Mouse (Mus musculus) heart, embryonic 11.5 days (tissue): ENCODE measurements at regions not wholly inside any gene's neighbourhood (a gene's known extent, or its start where the extent isn't known, plus 50 kb on each side); places are given as distances from the start of the nearest gene placed in this dataset.
A peak's percentile ranks its signal among the peaks of the same experiment; 100 is the strongest.

Experiments
- ATAC-seq: fragments of 200-750 bp; cut with Nextera tagmentation; replicated peaks from 2 replicates; pipeline ENCODE4 v1.8.0; 2017; ENCODE audit warnings: moderate library complexity; ENCODE audit not compliant: insufficient number of reproducible peaks, low FRiP score, low TSS enrichment
- H3K27ac ChIP-seq: fragments of 300-500 bp; sonication (generic); 2 replicates; pipeline ENCODE4 v1.5.1; 2014; ENCODE audit warnings: mild to moderate bottlenecking, low read depth, low read length
- H3K27me3 ChIP-seq: fragments of 300-500 bp; sonication (generic); 2 replicates; pipeline ENCODE4 v1.6.1; 2014; ENCODE audit warnings: mild to moderate bottlenecking, low read length, mixed read lengths; ENCODE audit not compliant: control insufficient read depth, insufficient read depth
- H3K36me3 ChIP-seq: fragments of 300-500 bp; sonication (generic); 2 replicates; pipeline ENCODE4 v1.6.1; 2014; ENCODE audit warnings: mild to moderate bottlenecking, low read length, moderate library complexity, mixed read lengths; ENCODE audit not compliant: control insufficient read depth, insufficient read depth
- H3K4me1 ChIP-seq: fragments of 300-500 bp; sonication (generic); 2 replicates; pipeline ENCODE4 v1.6.1; 2014; ENCODE audit warnings: low read length; ENCODE audit not compliant: control insufficient read depth, insufficient read depth
- H3K4me2 ChIP-seq: fragments of 300-500 bp; sonication (generic); 2 replicates; pipeline ENCODE4 v1.6.1; 2014; ENCODE audit warnings: mild to moderate bottlenecking, moderate library complexity
- H3K4me3 ChIP-seq: fragments of 300-500 bp; sonication (generic); 2 replicates; pipeline ENCODE4 v1.5.1; 2014; ENCODE audit warnings: low read depth, low read length
- H3K9ac ChIP-seq: fragments of 300-500 bp; sonication (generic); 2 replicates; pipeline ENCODE4 v1.6.1; 2014; ENCODE audit warnings: mild to moderate bottlenecking, low read depth, low read length, moderate library complexity
- H3K9me3 ChIP-seq: fragments of 300-500 bp; sonication (generic); replicated peaks from 2 replicates; pipeline ENCODE4 v1.6.1; 2016; ENCODE audit warnings: low read length; ENCODE audit not compliant: control insufficient read depth
- WGBS: fragments of 180-500 bp; shearing (Covaris S2); extraction: QIAGEN DNeasy Blood & Tissue Kit; methylation state at CpG from one replicate; pipeline ENCODE4 v1.1.7; 2014; ENCODE audit not compliant: insufficient replicate concordance; 5-methylcytosine and 5-hydroxymethylcytosine counted together

DNA sequence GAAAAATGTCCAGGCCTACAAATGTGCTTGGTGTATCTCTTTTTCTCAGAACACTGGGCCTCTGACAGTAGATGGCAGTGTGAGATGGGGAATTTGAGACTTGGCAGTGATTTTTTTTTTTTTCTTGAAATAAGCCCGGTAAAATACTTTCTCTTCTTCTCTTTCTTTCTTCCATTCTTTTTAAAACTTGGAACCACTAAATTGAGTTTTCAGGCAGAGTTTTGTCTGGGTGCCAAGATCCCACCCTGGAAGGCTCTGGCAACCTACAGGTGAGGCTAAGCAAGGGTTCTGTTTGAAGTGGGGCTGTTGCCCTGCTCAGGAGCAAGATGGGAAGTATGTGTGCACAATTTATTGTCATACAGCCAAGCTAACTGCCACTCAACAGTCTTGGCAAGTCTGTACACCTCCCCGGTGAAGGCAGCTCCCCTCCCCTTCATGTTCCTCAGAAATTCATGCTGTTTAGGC is 223.1 kb upstream of the Slc35b3 start:
- Histone ChIP-seq H3K4me2 (peak overlapping the region; percentile 24), H3K9me3 (no peaks in the 10 kb centered on the region), H3K9ac (no peak overlapping the region), H3K27ac (no peak overlapping the region), H3K4me3 (no peak overlapping the region), H3K27me3 (no peaks in the 10 kb centered on the region), H3K36me3 (no peaks in the 10 kb centered on the region), H3K4me1 (no peaks in the 10 kb centered on the region)
- 43% methylated on average over 2 of the region's 2 CpGs for WGBS
- ATAC-seq = no peak

DNA sequence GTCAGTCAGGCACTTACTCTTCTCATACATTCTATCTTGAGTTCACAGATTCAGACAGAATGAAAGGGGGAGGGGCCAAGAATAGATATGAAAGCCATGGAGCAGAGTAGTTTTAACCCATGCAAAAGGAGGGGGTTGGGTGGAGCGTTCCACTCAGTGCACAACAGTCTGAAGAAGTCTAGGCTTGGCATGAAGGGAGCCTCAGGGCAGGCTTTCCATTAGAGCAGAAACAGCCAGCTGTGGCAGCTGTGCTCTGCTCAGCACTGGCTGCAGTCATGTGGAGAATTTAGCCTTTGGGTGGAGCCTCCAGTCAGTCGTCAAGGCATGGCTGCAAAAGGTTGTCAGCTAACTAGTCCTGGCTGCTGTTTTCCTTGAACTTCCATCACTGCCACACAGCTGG is 201.3 kb upstream of the Slc35b3 start:
- no peak for ATAC-seq
- no peak overlapping the region for H3K9ac ChIP-seq
- 57% methylated on average over 2 of the region's 2 CpGs for WGBS
- H3K27me3 ChIP-seq = no peaks in the 10 kb centered on the region
- H3K4me1 ChIP-seq = no peaks in the 10 kb centered on the region
- H3K9me3 ChIP-seq = no peaks in the 10 kb centered on the region
- H3K36me3 ChIP-seq = no peaks in the 10 kb centered on the region
- no peak overlapping the region for H3K4me3 ChIP-seq
- no peak overlapping the region for H3K4me2 ChIP-seq
- H3K27ac ChIP-seq = no peak overlapping the region

DNA sequence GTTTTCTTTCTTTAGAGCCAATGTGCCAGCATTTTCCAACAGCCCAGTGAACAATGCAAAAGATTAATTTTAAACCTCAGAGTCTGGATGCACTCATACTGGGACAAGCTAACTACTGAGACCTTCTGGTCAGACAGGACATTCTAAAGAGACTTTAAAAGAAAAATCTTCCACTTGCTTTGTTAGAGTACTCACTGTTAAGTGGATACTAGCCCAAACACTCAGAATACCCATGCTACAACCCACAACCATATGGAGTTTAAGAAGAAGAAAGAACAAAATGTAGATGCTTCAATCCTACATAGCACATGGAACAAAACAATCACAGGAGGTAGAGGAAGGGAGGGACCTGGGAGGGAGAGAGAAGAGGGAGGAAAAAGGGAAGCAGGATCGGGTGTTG is 167.3 kb upstream of the Slc35b3 start:
- H3K4me1 ChIP-seq = no peaks in the 10 kb centered on the region
- H3K27me3 ChIP-seq = no peaks in the 10 kb centered on the region
- no peaks in the 10 kb centered on the region for H3K9me3 ChIP-seq
- H3K4me3 ChIP-seq = no peak overlapping the region
- 55% methylated on average over 1 of the region's 1 CpGs for WGBS
- no peak for ATAC-seq
- H3K4me2 ChIP-seq = no peak overlapping the region
- no peaks in the 10 kb centered on the region for H3K36me3 ChIP-seq
- H3K27ac ChIP-seq = no peak overlapping the region
- no peak overlapping the region for H3K9ac ChIP-seq

DNA sequence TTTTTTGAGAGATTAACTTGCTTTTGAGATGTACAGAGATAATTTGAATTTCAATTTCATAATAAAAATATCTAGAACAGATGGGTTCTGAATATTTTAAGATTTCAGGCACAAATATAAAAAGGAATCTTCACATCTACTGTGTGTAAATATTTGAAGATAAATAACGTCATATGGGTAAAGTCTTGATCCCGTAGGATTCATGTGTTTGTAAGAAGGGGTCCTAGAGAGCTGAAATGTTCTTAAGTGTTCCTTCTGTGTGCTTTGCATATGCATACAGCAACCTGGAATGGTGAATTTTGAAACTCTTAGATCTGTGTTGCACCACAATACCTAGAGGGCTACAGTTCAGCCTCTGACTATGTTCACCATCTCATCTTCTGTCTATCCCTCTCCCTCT is 131.4 kb upstream of the Slc35b3 start:
- 85% methylated on average over 2 of the region's 2 CpGs for WGBS
- no peak for ATAC-seq
- Histone ChIP-seq H3K27me3 (no peaks in the 10 kb centered on the region), H3K9ac (no peak overlapping the region), H3K4me1 (no peaks in the 10 kb centered on the region), H3K4me2 (no peak overlapping the region), H3K27ac (no peak overlapping the region), H3K9me3 (no peaks in the 10 kb centered on the region), H3K36me3 (no peaks in the 10 kb centered on the region), H3K4me3 (no peak overlapping the region)

DNA sequence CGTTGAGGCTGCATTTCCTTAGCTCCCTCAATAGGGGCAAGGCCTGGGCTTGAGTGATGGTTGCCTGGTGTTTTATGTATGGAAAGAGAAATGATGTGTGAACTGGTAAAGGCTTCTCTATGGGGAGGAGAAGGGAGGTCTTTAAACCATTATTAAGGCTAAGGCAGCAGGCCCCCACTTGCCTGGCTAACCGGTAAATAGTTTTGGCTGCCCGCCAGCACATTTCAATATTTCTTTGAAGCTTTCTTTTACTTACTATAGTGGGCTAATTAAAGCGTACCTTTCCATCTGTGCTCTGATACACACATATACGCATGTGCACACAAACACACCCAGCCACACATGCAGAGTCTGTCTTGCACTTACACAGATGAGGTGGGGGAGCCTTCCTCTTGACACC is 123.9 kb upstream of the Slc35b3 start:
- WGBS = 81% methylated on average over 5 of the region's 5 CpGs
- no peaks in the 10 kb centered on the region for H3K4me1 ChIP-seq

GRCm38 (mm10) chr13:39074211-39074610 is 113.5 kb upstream of the Slc35b3 start:
- no peak overlapping the region for H3K4me3 ChIP-seq
- WGBS = 78% methylated on average over 2 of the region's 2 CpGs
- no peak overlapping the region for H3K9ac ChIP-seq
- H3K27ac ChIP-seq = no peak overlapping the region
- no peaks in the 10 kb centered on the region for H3K36me3 ChIP-seq
- no peak for ATAC-seq
- H3K4me2 ChIP-seq = no peak overlapping the region
- H3K27me3 ChIP-seq = no peaks in the 10 kb centered on the region
- no peaks in the 10 kb centered on the region for H3K4me1 ChIP-seq
- H3K9me3 ChIP-seq = no peaks in the 10 kb centered on the region

More for the DNA sequence above, 123.9 kb upstream of the Slc35b3 start:
- no peaks in the 10 kb centered on the region for H3K36me3 ChIP-seq
- no peaks in the 10 kb centered on the region for H3K27me3 ChIP-seq
- H3K4me3 ChIP-seq = no peak overlapping the region
- H3K9me3 ChIP-seq = no peaks in the 10 kb centered on the region
- no peak overlapping the region for H3K9ac ChIP-seq
- no peak for ATAC-seq
- H3K4me2 ChIP-seq = no peak overlapping the region
- no peak overlapping the region for H3K27ac ChIP-seq

GRCm38 (mm10) chr13:39032263-39032662 is 71.6 kb upstream of the Slc35b3 start:
- Histone ChIP-seq H3K27me3 (no peaks in the 10 kb centered on the region), H3K4me1 (no peaks in the 10 kb centered on the region), H3K9me3 (no peaks in the 10 kb centered on the region), H3K27ac (no peak overlapping the region), H3K4me2 (no peak overlapping the region), H3K9ac (no peak overlapping the region), H3K4me3 (no peak overlapping the region), H3K36me3 (no peaks in the 10 kb centered on the region)
- 78% methylated on average over 3 of the region's 3 CpGs for WGBS
- ATAC-seq = no peak

- no peak overlapping the region for H3K27ac ChIP-seq
- no peaks in the 10 kb centered on the region for H3K9me3 ChIP-seq
- no peak overlapping the region for H3K9ac ChIP-seq
- H3K4me3 ChIP-seq = no peak overlapping the region
- no peaks in the 10 kb centered on the region for H3K27me3 ChIP-seq
- H3K36me3 ChIP-seq = no peaks in the 10 kb centered on the region
- H3K4me1 ChIP-seq = no peaks in the 10 kb centered on the region
- H3K4me2 ChIP-seq = no peak overlapping the region
- WGBS = 55% methylated on average over 13 of the region's 13 CpGs
- no peak for ATAC-seq
These were observed 59.5 kb upstream of the Slc35b3 start for GRCm38 (mm10) chr13:39020168-39020567.

DNA sequence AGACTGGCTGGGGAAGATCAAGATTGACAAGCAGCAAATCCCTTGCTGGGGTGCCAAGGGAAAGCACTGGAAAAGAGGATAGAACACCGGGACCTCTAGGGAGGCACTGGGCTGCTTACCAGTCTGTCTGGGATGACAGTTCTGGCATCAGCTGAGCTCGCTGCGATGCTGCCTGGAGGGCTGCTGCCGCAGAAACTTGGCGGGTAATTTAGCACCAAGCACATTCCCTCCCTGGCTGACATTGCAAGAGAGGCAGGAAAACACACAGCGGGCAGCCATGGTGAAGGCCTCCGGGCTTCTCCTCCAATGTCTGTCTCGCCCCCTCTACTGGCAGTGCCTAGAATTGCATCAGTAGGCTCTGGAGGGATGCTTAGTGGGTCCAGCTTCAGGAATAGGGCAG is 51.0 kb upstream of the Slc35b3 start:
- Histone ChIP-seq H3K4me1 (peaks cover 3% of the 10 kb centered on the region; the same call in 1 of the 2 replicates), H3K9ac (peak overlapping the region; percentile 22; the same call in 1 of the 2 replicates), H3K9me3 (no peaks in the 10 kb centered on the region), H3K36me3 (no peaks in the 10 kb centered on the region), H3K4me2 (peak overlapping the region; percentile 53), H3K27ac (no peak overlapping the region), H3K4me3 (0 out of 2 replicates have a peak overlapping the region, but pooled peaks have one; percentile 6), H3K27me3 (no peaks in the 10 kb centered on the region)
- whole genome bisulfite sequencing = 9% methylated on average over 8 of the region's 8 CpGs
- no peak; the same call in 1 of the 2 replicates for ATAC-seq
